Mouse (Mus musculus) liver, embryonic 14.5 days (tissue): ENCODE measurements at regions not wholly inside any gene's neighbourhood (a gene's known extent, or its start where the extent isn't known, plus 50 kb on each side); places are given as distances from the start of the nearest gene placed in this dataset.

ENCODE experiments used
- CTCF ChIP-seq: IDR thresholded peaks from 2 replicates; pipeline ENCODE4 v1.5.1; 2016; ENCODE audit warnings: antibody characterized with exemption, low read depth, control low read depth
- EP300 ChIP-seq: IDR thresholded peaks from 2 replicates; pipeline ENCODE4 v1.6.1; 2016; ENCODE audit warnings: antibody characterized with exemption, low read depth

GRCm38 (mm10) chr5:77853999-77854784 lies 446.4 kb upstream of the Igfbp7 start:
- TF ChIP-seq CTCF (no peak), EP300 (no peak)
